Mouse (Mus musculus) kidney, postnatal 36 days (tissue): ENCODE data around the gene Gm9945.

ENCODE experiments used
- DNase-seq, 2 experiments: peaks; one replicate each; pipeline ENCODE4 v3.0.0; 2021 to 2022; ENCODE audit warnings: mixed read lengths in 2 of 2

The Gm9945 gene

DNA sequence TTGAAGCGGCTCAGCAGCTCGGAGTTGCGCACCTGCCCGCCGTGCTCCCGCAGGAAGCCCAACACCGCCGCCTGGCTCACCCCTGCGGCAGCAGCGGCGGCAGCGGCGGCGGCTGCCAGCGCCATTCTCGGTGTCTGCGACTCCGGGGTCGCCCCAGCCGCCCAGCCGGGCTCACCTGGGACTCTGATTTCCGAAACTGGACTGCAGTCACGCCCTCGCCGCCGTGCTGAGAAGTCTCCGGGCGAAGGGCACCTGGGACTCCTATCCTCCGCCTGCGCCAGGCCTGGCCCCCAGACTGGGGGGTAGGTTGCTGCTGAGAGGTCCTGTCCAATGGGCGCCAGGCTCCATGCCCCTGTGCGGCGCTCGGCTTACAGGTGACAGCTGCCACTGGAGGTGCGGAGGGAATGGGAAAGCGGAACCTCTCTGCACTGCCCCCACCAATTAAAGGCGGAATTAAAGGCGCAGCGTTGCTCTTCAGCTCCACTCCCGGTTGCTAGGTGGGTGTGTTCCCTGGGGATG is at the start of gene Gm9945, which contains the start of gene Sowaha:
TSS of gene Gm9945 (plus strand) at position 384 of the 519 bp plus-strand sequence.
TSS of gene Sowaha (minus strand) at position 492 of the 519 bp plus-strand sequence.
- DNase-seq, result peak; percentile 71 to 72

DNA sequence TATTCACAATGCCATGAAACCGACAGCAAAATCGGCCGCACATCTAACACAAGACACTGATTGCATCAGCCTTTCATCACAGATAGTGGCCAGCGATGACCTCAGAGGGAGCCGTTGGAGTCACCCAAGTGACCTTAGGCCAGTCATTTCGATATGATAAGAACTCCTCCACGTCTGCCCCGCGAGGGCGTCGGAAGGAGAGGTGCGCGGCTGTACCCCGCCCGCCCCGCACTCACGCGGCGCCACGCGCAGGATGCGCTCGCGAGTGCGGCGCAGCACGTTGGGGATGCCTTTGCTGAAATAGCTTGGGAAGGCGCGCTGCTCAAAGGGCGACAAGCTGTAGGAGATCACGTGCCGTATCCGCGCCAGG is 49.7 kb upstream of the Gm9945 start:
- DNase-seq, result no peak

DNA sequence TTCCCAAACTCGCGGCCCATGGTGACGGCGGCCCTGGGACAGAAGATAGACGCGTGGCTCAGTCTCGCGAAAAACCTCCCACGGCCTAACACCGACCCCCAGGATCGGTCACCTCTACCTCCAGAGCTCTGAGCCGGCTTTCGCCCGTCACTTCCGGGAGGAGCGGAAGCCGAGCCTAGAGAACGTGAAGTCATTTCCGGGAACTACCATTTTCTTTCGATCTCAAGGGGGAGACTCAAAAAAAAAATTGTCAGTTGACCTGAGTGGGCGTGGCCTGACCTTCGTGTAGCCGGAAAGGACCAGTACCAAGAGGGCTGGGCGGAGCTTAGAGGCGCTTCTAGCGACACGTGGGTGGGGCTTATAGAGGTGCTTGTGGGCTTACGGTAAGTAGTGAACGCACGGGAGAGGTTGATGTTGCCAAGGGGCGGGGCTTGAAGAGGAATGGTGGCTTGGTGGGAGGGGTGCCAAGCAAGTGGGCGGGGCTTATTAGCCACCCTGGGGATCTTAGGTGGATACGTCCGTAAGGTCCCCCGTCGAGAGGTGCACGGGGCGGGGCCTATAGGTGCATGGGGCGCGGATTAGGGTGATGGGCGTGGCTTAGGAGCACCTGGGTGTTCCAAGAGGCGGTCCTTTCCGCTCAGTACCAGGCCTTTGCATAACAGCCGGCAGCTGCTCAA is 49.2 kb upstream of the Gm9945 start, which contains the start of the genes Uqcrq and Gdf9:
TSS of gene Uqcrq (minus strand) at position 162 of the 677 bp plus-strand sequence.
TSS of gene Gdf9 (plus strand) at position 354 of the 677 bp plus-strand sequence.
- peak; percentile 100 for DNase-seq

DNA sequence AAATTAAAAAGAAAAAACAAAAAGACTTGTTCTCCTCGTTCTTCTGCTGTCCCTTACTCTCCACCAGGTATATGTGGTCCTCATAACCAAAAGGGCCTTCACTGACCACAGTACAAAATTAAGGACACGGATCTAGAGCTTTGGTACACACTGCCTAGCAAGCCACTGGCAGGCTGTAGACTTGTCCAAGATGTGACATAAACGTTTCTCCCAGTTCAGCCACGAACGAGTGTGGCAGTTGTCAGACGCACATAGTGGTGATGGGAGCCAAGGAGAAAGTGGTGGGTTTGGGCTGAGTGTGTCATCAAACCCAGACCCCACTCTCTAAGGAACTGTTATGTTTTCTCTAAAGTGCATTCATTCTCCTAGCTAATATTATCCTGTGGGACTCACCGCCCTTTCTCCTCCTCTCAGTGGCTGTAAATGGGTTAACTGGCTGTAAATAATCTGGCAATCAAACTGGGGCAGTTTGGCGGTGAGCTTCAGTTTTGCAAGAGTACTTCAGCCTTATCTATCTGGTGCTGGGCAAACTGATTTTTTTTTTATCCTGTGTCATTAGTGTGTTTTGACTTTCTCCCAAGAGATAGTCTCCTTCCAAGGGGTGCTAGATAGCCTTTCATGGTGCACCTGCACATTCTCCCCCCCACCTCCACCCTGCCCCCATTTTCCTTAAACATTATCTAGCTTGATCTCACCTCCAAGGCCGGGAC is 48.5 kb upstream of the Gm9945 start:
- no peak for DNase-seq

DNA sequence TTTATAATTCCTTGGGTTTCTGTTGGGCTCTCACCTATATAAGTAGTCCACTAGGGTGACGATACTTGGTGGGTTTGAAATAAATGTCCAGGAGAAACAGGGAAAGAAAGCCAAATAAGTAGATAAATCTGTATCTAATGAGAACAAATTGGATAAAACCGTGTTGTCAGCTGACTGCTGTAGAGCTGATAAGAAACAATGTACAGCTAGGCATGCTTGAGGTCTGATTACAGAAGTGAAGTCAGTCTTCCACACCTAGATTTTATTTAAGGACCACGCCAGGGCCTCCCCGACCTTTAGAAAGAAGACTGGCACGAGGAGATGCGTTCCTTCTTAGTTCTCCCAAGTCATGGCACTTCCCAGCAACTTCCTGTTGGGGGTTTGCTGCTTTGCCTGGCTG is 46.9 kb upstream of the Gm9945 start:
- no peak for DNase-seq

DNA sequence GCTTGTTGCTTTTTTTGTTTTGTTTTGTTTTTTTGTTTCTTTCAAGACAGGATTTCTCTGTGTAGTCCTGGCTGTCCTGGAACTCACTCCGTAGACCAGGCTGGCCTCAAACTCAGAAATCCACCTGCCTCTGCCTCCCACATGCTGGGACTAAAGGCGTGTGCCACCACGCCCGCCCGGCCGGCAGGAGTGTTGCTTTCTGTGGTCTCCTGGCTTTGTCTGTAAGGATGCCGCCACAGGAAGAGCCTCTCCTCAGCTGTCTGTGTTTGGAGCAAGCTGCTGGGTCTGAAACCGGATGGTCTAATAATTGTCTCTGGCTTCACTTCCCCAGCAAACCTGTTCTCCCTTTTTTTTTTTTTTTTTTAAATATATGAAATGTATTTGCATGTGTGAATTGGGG is 44.5 kb upstream of the Gm9945 start:
- no peak for DNase-seq

DNA sequence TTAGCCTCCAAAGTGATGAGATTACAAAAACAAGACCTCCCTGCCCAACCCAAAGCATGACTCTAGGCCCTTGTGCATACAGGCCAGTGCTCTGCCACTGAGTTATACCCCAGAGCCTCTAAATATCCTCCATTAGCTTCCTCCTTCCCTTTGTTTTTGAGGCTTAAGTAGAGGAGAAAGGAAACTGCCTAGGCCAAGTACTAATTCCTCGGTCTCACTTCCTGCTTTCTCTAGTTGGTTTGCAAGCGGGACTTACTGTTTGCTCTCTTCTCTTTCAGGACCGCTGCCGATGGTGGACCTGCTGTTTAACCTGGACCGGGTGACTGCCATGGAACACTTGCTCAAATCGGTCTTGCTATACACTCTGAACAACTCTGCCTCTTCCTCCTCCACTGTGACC is 43.6 kb upstream of the Gm9945 start:
- no peak for DNase-seq

DNA sequence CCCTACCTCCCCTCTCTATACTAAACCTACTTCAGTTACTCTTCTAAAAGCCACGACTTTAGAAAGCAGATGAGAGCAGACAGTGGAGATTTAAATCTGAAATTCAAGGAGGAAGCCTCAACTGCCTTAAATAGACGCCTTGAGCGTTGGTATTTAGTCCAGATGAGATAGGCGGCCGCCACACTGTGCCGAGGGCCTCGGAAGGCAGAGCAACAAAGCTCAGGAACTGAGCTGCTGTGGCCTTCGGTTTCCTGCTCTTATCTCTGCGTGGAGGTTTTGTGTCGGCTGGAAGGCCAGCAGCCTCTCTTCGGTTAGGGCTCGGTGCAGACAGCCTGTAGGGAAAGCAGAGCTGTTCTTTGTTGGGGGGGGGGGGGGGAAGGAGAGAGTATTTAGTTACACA is 38.0 kb upstream of the Gm9945 start:
- DNase-seq, result no peak

DNA sequence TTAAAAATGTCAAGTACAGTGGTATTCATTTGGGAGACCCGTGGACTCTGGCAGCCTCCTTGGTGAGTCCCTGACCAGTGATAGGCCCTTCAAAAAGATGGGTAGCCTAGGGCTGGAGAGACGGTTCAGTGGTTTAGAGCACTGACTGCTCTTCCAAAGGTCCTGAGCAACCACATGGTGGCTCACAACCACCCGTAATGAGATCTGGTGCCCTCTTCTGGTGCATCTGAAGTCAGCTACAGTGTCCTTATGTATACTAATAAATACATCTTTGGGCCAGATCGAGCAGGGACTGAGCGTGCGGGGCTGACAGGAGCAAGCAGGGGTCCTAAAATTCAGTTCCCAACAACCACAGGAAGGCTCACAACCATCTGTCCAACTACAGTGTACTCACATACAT is 36.1 kb upstream of the Gm9945 start:
- peak in 1 of 2 experiments; percentile 70 for DNase-seq

DNA sequence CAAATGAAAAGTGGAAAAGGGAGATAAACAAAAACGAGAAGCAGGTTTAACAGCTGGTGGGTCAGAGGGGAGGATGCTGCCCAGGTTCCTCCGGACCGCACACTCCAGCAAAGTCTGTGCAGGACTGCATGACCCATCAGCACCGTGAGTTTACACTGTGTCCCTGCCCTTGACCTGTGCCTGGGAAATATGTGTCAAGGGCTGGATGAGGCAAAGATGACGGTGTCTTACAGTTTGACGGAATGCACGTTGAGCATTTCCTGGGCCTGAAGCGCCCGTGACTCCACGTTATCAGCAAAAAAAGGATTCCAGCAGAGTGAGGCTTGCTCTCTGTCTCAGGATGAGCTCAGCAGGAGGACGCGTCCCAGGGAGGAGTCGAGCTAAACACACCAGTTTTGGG is 34.4 kb upstream of the Gm9945 start:
- no peak for DNase-seq

DNA sequence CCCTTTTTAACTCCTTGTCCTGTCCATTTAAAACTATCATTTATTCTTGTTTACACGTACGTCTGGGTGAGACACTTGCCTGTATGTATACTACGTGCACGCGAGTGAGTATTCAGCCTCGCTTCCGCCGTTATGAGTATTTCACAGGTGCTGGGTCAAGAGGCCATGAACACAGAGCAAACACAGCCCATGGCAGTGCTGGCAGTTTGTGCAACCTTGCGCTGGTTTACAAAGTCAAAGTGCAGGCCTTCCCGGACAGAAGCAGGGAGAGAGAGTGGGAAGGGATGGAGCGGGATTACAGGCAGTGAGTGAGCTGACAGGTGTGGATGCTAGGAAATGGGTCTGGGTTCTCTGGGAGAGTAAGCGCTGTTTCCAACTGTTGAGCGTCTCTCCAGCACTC is 33.8 kb upstream of the Gm9945 start:
- no peak for DNase-seq

DNA sequence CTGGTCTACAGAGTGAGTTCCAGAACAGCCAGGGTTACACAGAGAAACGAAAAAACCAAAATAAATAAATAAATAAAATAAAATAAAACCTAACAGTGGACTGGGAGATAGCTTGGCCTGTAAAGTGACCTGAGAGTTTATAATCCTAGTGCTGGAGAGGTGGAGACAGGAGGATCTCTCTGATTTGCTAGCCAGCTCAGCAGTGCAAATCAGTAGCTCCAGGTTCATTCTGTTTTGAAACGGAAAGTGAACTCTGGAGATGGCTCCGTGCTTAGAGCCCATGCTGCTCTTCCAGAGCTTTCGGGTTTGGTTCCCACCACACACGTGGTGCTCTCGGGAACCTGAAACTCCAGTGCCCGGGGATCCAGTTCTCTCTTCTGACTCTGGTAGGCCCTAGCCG is 32.0 kb upstream of the Gm9945 start:
- no peak for DNase-seq

DNA sequence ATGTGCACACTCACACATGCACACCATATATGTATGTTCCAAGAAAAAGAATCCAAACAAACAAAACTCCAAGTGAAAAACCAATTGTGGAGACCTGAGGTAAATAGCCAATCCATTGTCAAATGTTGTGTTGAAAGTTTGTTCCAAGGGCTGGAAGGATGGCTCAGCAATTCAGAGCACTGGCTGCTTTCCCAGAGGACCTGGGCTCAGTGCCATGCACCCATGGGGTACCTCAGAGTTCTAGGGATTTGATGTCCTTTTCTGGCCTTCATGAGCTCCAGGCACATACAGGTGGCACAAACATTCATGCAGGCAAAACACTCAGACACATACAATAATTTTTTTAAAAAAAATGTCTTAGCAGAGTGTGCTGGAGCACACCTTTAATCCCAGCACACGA is 31.4 kb upstream of the Gm9945 start:
- peak; percentile 83 to 92 for DNase-seq

DNA sequence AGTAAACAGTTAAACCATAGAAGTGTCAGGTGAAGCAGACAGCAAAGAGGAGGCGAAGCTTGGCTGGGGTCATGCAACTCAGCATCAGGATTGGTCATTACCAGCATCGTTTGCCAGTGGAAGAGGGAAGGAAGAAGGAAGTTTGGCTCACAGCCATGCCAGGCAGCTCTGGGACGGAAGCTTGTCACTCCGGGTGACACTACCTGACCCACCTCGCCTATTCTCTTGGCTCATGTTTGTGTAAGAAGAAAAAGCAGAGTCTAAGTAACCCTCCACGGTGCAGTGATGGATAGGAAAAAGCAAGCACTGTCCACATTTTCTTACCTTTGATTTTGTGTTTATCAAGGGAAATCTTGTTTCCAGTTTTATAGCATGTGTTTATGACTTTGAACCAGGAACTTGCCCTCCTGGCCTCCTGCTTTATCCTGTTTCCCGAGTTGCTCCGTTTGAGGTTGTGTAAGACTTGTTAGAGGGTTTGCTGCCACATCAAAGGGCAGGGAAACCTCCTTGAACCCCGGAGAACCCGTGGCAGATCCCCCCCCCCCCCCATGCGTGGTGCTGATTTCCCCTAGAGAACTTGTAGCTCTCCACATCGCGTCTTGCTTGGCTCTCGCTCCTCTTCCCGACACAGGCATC is 29.8 kb upstream of the Gm9945 start:
- peak in 1 of 2 experiments; percentile 27 for DNase-seq

DNA sequence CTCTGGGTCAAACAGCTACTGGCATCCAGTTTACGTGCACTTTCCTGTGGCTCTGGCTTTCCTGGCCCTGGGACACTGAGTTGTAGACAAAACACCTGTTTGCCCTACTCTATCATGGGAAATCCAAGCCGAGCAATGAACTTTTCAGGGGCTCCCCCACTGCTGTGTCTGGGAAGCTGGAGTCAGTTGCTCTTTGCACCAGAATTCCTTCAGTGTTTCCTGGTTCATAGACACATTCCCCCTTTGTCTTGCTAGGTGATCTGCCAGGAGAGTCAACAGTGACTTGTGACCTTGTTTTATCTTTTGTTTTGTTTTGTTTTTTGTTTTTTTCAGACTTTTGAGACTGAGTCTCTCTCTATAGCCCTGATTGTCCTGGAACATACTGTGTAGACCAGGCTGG is 28.6 kb upstream of the Gm9945 start:
- DNase-seq, result no peak

DNA sequence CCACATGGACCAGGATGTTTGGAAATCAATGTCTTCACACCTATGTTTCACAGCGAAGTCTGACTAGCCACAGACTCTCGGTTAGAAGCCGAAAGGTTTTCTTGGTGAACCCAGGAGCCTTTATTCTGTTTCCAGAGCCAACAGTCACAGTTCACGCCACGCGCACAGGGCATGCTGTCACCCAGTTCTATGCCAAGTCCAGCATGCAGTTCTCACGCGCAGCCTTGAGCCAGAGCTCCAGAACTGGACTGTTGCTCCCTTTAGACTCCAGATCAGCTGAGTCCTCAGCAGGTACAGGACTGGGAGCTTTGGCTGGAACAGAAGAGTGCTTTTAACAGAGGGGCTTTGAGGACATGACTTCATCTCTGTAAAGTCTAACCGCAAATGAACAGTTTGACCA is 27.6 kb upstream of the Gm9945 start:
- peak in 1 of 2 experiments; percentile 59 for DNase-seq

DNA sequence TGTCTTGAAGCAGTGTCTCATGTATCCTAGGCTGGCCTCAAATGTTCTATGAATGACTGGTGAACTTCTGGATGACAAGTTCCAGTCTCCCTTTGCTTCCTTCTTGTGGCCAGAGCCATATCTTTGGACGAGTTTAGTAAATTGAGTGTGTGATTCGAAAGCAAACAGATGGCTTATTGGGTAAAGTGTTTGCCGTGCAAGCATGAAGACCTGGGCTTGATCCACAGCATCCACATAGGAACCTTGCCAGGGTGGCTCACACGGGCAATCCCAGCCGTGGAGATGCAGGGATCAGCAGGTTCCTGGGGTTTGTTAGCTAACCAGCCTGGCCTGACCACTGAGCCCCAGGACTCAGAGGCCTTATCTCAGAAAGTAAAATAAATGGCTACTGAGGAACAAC is 26.9 kb upstream of the Gm9945 start:
- DNase-seq, result no peak

DNA sequence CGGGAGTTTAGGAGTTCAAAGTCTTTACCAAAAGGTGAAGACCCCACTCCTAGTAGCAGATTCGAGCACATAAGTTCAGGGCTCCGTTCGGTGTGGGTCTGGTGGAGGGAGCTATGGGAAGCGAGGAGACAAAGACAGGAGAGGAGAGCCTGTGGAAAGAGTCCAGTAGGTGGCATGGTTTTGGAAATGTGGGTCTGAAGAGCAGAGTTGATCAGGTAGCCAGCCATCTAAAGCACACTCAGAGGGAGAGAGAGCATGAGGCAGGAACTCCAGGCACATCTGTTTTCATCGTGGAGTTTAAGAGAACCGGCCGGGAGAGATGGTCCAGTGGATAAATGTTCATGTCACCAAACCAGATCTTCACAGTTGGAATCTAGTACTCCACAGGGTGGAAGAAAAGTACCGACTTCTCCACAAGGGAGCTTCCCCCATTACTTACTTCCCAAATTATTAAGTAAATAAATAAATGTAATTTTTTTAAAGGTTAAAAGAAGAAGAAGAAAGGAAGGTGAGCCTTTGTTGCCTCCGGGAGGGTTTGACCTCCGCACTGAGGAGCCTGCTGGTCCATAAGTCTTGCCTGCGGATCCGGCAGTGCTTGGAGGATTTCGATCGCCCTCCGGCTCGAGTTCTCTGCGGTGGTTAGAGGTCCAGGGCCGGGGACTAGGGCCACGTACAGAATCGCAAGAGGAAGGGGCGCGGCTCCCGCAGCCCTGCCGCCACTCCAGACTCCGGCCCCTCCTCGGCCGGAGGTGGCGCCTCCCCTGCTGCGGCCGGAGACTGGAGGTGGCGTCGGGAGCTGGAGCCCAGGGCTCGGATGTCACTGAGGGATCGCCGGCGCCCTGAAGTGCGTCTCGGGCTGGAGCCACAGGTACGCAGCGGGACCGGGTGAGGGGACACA is 23.2 kb upstream of the Gm9945 start, which contains the start of the genes Gm10447 and Shroom1:
TSS of gene Gm10447 (minus strand) at position 637 of the 898 bp plus-strand sequence.
TSS of gene Shroom1 (plus strand) at position 732 of the 898 bp plus-strand sequence.
- DNase-seq, result peak; percentile 56 to 75

DNA sequence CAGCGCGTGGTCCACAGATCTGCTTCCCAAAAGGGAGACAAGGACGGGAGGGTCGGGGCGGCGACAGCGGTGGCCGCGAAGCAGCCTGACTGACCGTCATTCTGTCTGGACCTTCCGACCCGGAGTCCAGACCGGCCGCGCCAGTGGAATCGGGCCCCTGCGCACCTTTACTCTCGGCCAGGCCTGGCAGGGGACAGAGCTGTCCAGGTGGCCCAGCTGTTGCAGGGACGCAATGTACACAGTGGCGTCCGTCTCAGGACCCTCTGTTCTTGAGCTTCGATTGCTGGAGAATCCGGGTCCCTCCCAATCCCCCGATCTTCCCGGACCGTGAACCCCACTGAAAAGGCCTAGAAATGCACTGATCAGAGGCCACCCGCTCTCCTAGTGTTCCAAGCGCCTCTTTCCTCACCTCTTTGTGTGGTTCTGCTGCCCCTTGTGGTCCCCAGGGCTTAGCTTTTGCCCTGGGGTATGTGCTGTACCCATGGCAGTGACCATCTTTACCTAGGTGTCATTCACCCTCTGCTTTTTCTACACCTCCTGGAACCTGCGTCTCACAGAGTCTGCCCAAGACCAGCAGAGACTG is 22.5 kb upstream of the Gm9945 start:
- peak in 1 of 2 experiments; percentile 31 for DNase-seq

DNA sequence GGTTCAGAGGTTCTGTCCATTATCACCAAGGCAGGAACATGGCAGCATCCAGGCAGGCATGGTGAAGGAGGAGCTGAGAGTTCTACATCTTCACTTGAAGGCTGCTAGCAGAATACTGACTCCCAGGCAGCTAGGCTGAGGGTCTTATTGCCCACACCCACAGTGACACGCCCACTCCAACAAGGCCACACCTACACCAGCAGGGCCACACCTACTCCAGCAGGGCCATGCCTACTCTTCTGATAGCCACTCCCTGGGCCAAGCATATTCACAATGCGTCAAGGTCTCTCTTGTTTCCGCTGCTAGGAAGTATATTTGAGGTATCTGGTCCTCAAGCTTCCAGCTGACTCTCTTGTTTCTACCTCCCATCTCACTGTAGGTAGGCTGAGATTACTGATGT is 21.0 kb upstream of the Gm9945 start:
- no peak for DNase-seq

DNA sequence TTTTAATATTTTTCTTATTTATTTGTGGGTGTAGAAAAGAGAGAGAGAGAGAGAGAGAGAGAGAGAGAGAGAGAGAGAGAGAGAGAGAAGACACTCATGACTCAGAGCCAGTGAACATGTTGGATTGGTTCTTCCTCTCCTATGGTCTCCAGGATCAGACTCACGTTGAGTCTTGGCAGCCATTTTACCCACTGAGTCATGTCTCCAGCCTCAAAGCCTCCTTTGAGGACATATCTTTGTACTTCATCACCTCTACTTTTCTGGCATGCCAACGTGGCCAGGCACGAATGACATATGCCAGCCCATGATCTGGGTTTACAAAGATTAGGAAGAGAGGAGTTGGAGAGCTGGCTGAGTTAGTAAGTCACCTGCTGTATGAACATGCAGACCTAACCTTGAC is 19.8 kb upstream of the Gm9945 start:
- DNase-seq, result no peak

DNA sequence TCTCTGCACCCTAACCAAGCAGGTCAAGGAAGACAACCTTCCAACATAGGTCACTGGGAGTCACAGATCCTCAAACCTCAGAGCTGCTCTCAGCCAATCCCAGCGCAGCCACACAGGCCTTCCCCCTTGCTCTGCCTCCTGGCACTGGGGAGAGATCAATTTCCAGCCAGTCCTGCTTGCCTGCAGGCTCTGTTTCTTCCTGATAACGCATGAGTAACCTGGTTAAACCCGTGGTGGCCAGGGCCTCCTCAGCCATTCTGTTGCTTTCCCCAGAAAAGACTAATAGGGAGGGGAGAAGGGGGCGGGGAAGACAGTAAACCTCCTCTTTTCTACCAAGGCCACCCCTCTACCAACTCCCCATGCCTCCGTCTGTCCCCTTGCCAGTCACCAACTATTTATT is 18.2 kb upstream of the Gm9945 start:
- DNase-seq, result peak in 1 of 2 experiments; percentile 58
